Comparison of ENCODE assay signal across 8 mouse cellular contexts in the genomic region with DNA sequence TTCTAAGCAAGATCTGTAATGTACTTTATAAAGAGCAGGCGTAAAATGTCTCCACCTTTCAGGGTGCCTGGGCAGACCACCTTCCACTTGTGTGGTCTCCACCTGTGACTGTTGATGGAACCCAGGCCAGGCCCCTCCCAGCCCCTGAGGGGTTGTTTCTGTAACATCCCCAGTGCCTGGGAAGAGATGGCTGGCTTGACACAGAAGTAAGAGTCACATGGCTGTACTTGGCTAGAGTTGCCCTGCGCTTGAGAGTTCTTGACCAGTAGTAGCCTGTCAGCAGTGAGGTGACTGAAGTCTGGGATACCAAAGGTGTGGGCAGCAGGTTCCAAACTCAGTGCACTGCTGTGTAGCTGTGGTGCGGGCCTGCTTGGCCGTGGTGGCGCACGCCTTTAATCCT. TPM values are rescaled to one million over a fixed set of nuclear protein-coding genes. Genes with fewer than 3 reads are reported as not detected.
DNase-seq lines count a peak whose midpoint lies in the region; ATAC-seq and TF ChIP-seq lines count a peak whose summit lies in the region.

No protein-coding gene starts in this region.

- H3K9ac ChIP-seq in limb, embryonic 14.5 days (ENCODE audit: low read depth, low read length, severe bottlenecking): no peak overlapping the region

- peak in 1 of 2 experiments; percentile 32 for DNase-seq in cerebellum, adult 2 months
- DNase-seq in cerebellum, postnatal 14 days: no peak
- DNase-seq in thymus, adult 2 months: no peak
- DNase-seq in thymus, postnatal 25 days: no peak
- DNase-seq in limb, embryonic 14.5 days (ENCODE audit: low spot score): no peak
- no peak for DNase-seq in ovary, postnatal 10 days (ENCODE audit: low spot score)
- no peak for DNase-seq in cerebellum, postnatal 10 days

- ATAC-seq in limb, embryonic 14.5 days (ENCODE audit: low FRiP score, low read depth): no peak
- no peak for ATAC-seq in activated CD4-positive, CD25-positive, alpha-beta regulatory T cell, adult 4 months

- WGBS in cerebellum, adult 2 months: 62% methylated on average over 6 of the region's 6 CpGs
- WGBS in thymus, adult 2 months: 92% methylated on average over 6 of the region's 6 CpGs
- 92% methylated on average over 6 of the region's 6 CpGs for WGBS in limb, embryonic 14.5 days

- H3K4me1 ChIP-seq in cerebellum, adult 2 months (ENCODE audit: control insufficient read depth, insufficient read depth, low read length): peaks cover 69% of the 10 kb centered on the region
- H3K4me1 ChIP-seq in thymus, adult 2 months (replicated peaks; ENCODE audit: control insufficient read depth, insufficient read depth, low read length): peaks cover 74% of the 10 kb centered on the region
- H3K4me1 ChIP-seq in limb, embryonic 14.5 days (ENCODE audit: control insufficient read depth, insufficient read depth, low read length): peaks cover 20% of the 10 kb centered on the region

- no peak overlapping the region for H3K4me3 ChIP-seq in cerebellum, adult 2 months (replicated peaks; ENCODE audit: insufficient read depth, low read depth, low read length)
- H3K4me3 ChIP-seq in thymus, adult 2 months (ENCODE audit: control insufficient read depth, insufficient read depth, low read length): no peak overlapping the region
- no peak overlapping the region for H3K4me3 ChIP-seq in limb, embryonic 14.5 days (replicated peaks; ENCODE audit: low read length)

- peak overlapping the region; percentile 51; the same call in 1 of the 2 replicates for H3K27ac ChIP-seq in cerebellum, adult 2 months (ENCODE audit: insufficient read depth, low read length)
- H3K27ac ChIP-seq in thymus, adult 2 months (ENCODE audit: control insufficient read depth, insufficient read depth, low read length): peak overlapping the region; percentile 24; the same call in 1 of the 2 replicates
- H3K27ac ChIP-seq in limb, embryonic 14.5 days (replicated peaks; ENCODE audit: low read depth, low read length): 0 out of 2 replicates have a peak overlapping the region, but pooled peaks have one; percentile 68

- no peaks in the 10 kb centered on the region for H3K27me3 ChIP-seq in cerebellum, adult 2 months (ENCODE audit: control insufficient read depth, insufficient read depth, low read length)
- no peaks in the 10 kb centered on the region for H3K27me3 ChIP-seq in thymus, adult 2 months (ENCODE audit: control insufficient read depth, insufficient read depth, low read length)
- H3K27me3 ChIP-seq in limb, embryonic 14.5 days (ENCODE audit: control insufficient read depth, insufficient read depth, low read length): no peaks in the 10 kb centered on the region

- H3K9me3 ChIP-seq in limb, embryonic 14.5 days (ENCODE audit: control insufficient read depth, low read length): no peaks in the 10 kb centered on the region

- H3K36me3 ChIP-seq in thymus, adult 2 months (ENCODE audit: control insufficient read depth, insufficient read depth, low read length): no peaks in the 10 kb centered on the region
- H3K36me3 ChIP-seq in limb, embryonic 14.5 days (ENCODE audit: control insufficient read depth, insufficient read depth, low read length): no peaks in the 10 kb centered on the region; the same call in 1 of the 2 replicates

- H3K4me2 ChIP-seq in limb, embryonic 14.5 days (replicated peaks; ENCODE audit: low read depth, low read length, severe bottlenecking): no peak overlapping the region

- TF ChIP-seq CTCF in cerebellum, adult 2 months (IDR thresholded peaks at IDR 0.05; ENCODE audit: borderline replicate concordance, insufficient read depth, low read depth, low read length): no peak
- TF ChIP-seq CTCF in thymus, adult 2 months (IDR thresholded peaks at IDR 0.05; ENCODE audit: borderline replicate concordance, control insufficient read depth, extremely low read depth, insufficient read depth, low read length, poor library complexity): no peak

- no peak for TF ChIP-seq POLR2A in cerebellum, adult 2 months (IDR thresholded peaks at IDR 0.05; ENCODE audit: borderline replicate concordance, insufficient read depth, low read length)
- no peak for TF ChIP-seq POLR2A in thymus, adult 2 months (IDR thresholded peaks at IDR 0.05; ENCODE audit: control insufficient read depth, extremely low read depth, insufficient read depth, low read length, poor library complexity)
- TF ChIP-seq POLR2A in limb, embryonic 14.5 days (IDR thresholded peaks at IDR 0.05; ENCODE audit: borderline replicate concordance, extremely low read depth, insufficient read depth, insufficient read length): no peak

RNA-seq across cellular contexts. Expression of a gene that starts 24.6 kb away (rescaled TPM):
- polyA plus RNA-seq in cerebellum, adult 2 months (2012; rRNA removed): 88.9 and 95.6 TPM in 2 replicates
- 104 and 134 TPM in 2 replicates for polyA plus RNA-seq in thymus, adult 2 months (2012; rRNA removed)
- polyA plus RNA-seq in limb, embryonic 14.5 days (2012; rRNA removed): 74.6 and 92.4 TPM in 2 replicates
- polyA plus RNA-seq in limb, embryonic 14.5 days (2014; fragmentation: Nextera tagmentation; extraction: Ambion mirVana): 78.2 and 78.3 TPM in 2 replicates
- polyA plus RNA-seq in activated CD4-positive, CD25-positive, alpha-beta regulatory T cell, adult 4 months (2017; shearing (Covaris generic)): 10 to 100 TPM; 32.0 to 32.6 TPM
